Mouse (Mus musculus) lung, embryonic 15.5 days (tissue): Measurements from ENCODE around the gene Serinc4. TPM values are rescaled to one million over a fixed set of nuclear protein-coding genes. Genes with fewer than 3 reads are reported as not detected.
A peak's percentile ranks its signal among the peaks of the same experiment; 100 is the strongest.
"Not testable (repeated sequence)": the region's sequence is repeated elsewhere in the genome, so short reads cannot be mapped to it uniquely, and the experiment has no call there.

Experiments used
- ATAC-seq: fragments of 200-750 bp; cut with Nextera tagmentation; 2 replicates; pipeline ENCODE4 v1.8.0; 2017; ENCODE audit warnings: moderate number of reproducible peaks, borderline replicate concordance; ENCODE audit not compliant: low FRiP score, low TSS enrichment; ENCODE audit errors: extremely low read depth
- H3K27ac ChIP-seq: fragments of 300-500 bp; sonication (generic); 2 replicates; pipeline ENCODE4 v1.5.1; 2015; ENCODE audit warnings: moderate library complexity, mild to moderate bottlenecking, inconsistent platforms
- H3K27me3 ChIP-seq: fragments of 300-500 bp; sonication (generic); 2 replicates; pipeline ENCODE4 v1.6.1; 2015; ENCODE audit warnings: inconsistent platforms
- H3K36me3 ChIP-seq: fragments of 300-500 bp; sonication (generic); 2 replicates; pipeline ENCODE4 v1.6.1; 2015; ENCODE audit warnings: inconsistent platforms
- H3K4me1 ChIP-seq: fragments of 300-500 bp; sonication (generic); 2 replicates; pipeline ENCODE4 v1.6.1; 2015; ENCODE audit warnings: inconsistent platforms
- H3K4me2 ChIP-seq: fragments of 300-500 bp; sonication (generic); 2 replicates; pipeline ENCODE4 v1.6.1; 2015; ENCODE audit warnings: inconsistent platforms, mild to moderate bottlenecking, moderate library complexity
- H3K4me3 ChIP-seq: fragments of 300-500 bp; sonication (generic); 2 replicates; pipeline ENCODE4 v1.5.1; 2015; ENCODE audit warnings: mild to moderate bottlenecking, inconsistent platforms
- H3K9ac ChIP-seq: fragments of 300-500 bp; sonication (generic); 2 replicates; pipeline ENCODE4 v1.6.1; 2015; ENCODE audit warnings: inconsistent platforms
- H3K9me3 ChIP-seq: fragments of 300-500 bp; sonication (generic); 2 replicates; pipeline ENCODE4 v1.6.1; 2016; ENCODE audit warnings: inconsistent platforms
- WGBS: fragments of 180-500 bp; shearing (Covaris S2); methylation state at CpG from one replicate; pipeline ENCODE4 v1.1.7; 2015; 5-methylcytosine and 5-hydroxymethylcytosine counted together
- polyA plus RNA-seq: library from polyadenylated mRNA; unstranded; fragments of >200 nt; fragmentation: Nextera tagmentation; extraction: Ambion mirVana; gene quantifications from 2 replicates; pipeline ENCODE4 v1.2.1, GENCODE M21; 2015

Serinc4 gene
- 0.07 and 0.20 TPM in 2 replicates for polyA plus RNA-seq

DNA sequence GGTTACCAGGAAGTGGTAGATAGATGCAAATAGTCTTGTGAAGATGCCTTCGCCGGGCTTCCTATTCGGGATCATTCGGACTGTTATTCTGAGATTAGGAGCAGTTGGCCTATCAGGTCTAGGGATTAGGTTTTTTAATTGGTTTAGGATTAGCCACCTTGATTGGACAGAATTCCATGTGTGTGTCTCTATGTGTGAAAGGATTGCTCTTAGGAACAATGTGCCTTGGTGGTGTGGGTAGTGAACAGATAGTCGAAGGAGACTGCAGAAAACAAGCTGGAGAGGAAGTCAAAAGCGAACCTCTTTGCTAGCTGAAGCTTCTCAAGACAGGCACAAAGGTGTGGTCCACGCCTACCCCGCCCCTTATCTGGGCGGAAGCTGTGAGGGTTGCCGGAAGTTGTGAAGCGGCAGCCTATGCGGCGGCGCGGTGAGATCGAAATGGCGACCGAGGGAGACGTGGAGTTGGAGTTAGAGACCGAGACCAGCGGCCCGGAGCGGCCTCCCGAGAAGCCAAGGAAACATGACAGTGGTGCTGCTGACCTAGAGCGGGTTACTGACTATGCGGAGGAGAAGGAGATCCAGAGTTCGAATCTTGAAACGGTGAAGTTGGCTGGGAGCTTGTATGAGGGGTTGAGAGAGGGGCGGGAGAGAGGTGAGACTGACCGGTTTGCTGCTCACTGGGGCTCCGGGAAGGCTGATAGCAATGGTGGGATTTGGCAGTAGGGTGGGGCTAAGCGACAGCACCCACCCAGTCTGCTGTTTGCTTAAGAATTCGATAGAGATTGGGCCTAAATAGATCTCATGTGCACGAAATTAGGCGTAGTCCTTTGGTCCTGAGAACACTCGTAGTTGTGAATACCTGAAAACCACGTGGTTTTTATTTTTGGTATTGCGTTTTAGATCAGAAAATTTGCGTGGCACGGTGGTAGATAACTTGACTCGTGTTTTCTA, at the start of gene Serinc4:
Gene Serinc4, minus strand, starts transcription at position 90 of the 951 bp plus-strand sequence.
- peak; percentile 89 for ATAC-seq
- peaks cover 36% of the 10 kb centered on the region for H3K36me3 ChIP-seq
- H3K27me3 ChIP-seq: no peaks in the 10 kb centered on the region
- H3K4me3 ChIP-seq: peak within 1 kb of the TSS; percentile 64
- H3K9ac ChIP-seq: peak within 1 kb of the TSS; percentile 60
- peaks cover 20% of the 10 kb centered on the region for H3K4me1 ChIP-seq
- no peaks in the 10 kb centered on the region for H3K9me3 ChIP-seq
- H3K27ac ChIP-seq: peak within 1 kb of the TSS; percentile 65
- H3K4me2 ChIP-seq: peak within 1 kb of the TSS; percentile 61
- WGBS: 3% methylated on average over 41 of the region's 41 CpGs

DNA sequence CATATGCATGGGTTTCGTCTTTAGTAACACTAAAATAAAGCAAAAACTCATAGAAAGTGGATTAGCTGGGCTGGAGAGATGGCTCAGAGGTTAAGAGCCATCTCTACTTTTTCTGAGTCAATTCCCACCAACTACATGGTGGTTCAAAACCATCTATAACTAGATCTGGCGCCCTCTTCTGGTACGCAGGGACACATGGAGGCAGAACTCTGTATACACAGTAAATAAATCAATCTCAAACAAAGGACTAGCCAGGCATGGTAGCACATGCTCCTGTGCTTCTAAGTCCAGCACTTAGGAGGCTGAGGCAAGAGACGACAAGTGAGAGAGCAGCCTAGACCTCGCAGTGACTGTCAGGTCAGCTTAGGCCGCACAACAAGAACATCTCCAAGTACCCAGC, 45.0 kb upstream of the Serinc4 start:
- H3K4me3 ChIP-seq, ATAC-seq, H3K36me3 ChIP-seq, H3K27me3 ChIP-seq, H3K4me2 ChIP-seq, H3K4me1 ChIP-seq, H3K9ac ChIP-seq, H3K27ac ChIP-seq, H3K9me3 ChIP-seq: not testable (repeated sequence)
- 57% methylated on average over 1 of the region's 6 CpGs for WGBS

DNA sequence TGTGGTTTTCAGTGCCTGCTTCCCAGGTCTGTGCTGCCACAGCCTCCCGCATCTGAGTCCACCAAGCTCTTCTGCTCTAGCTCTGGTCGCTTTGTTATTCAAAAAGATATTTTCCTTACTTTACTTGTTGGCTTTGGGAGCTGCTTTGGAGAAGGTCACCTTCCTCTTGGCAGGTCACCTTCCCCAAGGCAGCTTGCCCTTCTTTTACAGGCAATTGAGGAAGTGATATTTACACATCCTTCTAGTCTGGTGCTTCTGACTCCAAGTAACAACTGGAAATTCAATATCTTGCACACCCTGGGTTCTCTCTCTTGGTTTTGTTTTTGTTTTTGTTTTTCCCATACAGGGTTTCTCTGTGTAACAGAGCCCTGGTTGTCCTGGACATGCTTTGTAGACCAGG, 27.8 kb upstream of the Serinc4 start:
- H3K4me1 ChIP-seq, ATAC-seq, H3K4me2 ChIP-seq, H3K27me3 ChIP-seq, H3K9me3 ChIP-seq, H3K36me3 ChIP-seq, H3K27ac ChIP-seq, H3K4me3 ChIP-seq, H3K9ac ChIP-seq: not testable (repeated sequence)
- WGBS: 85% methylated on average over 2 of the region's 2 CpGs

DNA sequence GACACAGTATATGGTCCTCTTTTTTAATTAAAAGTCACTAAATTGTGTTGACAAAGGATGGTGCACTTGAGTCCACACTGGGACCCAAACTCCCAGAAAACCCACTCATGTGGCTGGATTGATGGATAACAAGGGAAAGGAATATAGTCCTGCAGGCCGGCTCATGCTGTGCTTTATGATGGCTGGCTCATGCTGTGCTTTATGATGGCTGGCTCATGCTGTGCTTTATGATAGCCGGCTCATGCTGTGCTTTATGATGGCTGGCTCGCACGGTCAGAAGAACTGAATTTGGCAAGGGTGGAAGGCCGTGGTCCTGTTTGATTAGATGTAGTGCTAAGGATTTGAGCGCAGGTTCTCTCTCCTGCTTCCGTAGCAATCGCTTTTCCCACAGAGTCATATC, 27.0 kb upstream of the Serinc4 start:
- no peaks in the 10 kb centered on the region for H3K9me3 ChIP-seq
- no peak overlapping the region for H3K4me2 ChIP-seq
- no peaks in the 10 kb centered on the region for H3K4me1 ChIP-seq
- no peaks in the 10 kb centered on the region for H3K27me3 ChIP-seq
- H3K9ac ChIP-seq: no peak overlapping the region
- WGBS: 73% methylated on average over 8 of the region's 8 CpGs
- ATAC-seq: no peak
- no peak overlapping the region for H3K27ac ChIP-seq
- no peak overlapping the region for H3K4me3 ChIP-seq
- no peaks in the 10 kb centered on the region for H3K36me3 ChIP-seq

DNA sequence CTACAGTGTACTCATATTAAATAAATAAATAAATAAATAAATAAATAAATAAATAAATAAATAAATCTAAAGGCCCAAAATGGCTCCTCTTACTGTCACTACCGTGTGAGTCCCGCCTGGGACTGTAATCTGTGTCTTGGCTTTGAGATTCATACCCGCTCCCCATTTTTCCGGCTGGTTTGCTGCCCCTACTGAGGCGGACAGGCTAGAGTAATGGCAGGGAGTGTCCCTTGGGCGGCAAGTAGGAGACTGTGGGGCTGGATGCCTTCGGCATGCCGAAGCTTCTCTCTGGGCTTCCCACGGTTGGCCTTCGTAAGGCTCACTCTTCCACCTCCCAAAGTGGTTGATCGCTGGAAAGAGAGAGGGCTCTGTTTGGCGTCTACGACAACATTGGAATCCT, 24.3 kb upstream of the Serinc4 start:
- H3K4me3 ChIP-seq, H3K9me3 ChIP-seq, H3K4me1 ChIP-seq, H3K27me3 ChIP-seq, H3K4me2 ChIP-seq, H3K36me3 ChIP-seq, ATAC-seq, H3K9ac ChIP-seq, H3K27ac ChIP-seq: not testable (repeated sequence)
- WGBS: 82% methylated on average over 13 of the region's 13 CpGs

DNA sequence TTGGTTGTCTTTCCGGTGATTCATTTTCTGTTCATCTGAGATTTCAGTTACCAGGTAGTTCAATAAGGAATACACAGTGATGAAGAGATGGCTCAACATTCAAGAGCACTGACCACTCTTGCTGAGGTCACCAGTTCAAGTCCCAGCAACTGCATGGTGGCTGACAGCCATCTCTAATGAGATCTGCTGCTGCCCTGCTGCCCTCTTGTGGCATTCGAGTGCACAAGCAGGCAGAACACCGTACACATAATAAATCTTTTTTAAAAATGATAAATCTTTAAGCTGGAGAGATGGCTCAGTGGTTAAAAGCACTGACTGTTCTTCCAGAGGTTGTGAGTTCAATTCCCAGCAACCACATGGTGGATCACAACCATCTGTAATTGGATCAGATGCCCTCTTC, 23.9 kb upstream of the Serinc4 start:
- no peak overlapping the region for H3K27ac ChIP-seq
- H3K4me3 ChIP-seq: no peak overlapping the region
- H3K27me3 ChIP-seq: no peaks in the 10 kb centered on the region
- H3K4me2 ChIP-seq: no peak overlapping the region
- ATAC-seq: no peak
- H3K4me1 ChIP-seq: no peaks in the 10 kb centered on the region
- 51% methylated on average over 3 of the region's 3 CpGs for WGBS
- no peaks in the 10 kb centered on the region for H3K36me3 ChIP-seq
- H3K9me3 ChIP-seq: no peaks in the 10 kb centered on the region
- no peak overlapping the region for H3K9ac ChIP-seq

DNA sequence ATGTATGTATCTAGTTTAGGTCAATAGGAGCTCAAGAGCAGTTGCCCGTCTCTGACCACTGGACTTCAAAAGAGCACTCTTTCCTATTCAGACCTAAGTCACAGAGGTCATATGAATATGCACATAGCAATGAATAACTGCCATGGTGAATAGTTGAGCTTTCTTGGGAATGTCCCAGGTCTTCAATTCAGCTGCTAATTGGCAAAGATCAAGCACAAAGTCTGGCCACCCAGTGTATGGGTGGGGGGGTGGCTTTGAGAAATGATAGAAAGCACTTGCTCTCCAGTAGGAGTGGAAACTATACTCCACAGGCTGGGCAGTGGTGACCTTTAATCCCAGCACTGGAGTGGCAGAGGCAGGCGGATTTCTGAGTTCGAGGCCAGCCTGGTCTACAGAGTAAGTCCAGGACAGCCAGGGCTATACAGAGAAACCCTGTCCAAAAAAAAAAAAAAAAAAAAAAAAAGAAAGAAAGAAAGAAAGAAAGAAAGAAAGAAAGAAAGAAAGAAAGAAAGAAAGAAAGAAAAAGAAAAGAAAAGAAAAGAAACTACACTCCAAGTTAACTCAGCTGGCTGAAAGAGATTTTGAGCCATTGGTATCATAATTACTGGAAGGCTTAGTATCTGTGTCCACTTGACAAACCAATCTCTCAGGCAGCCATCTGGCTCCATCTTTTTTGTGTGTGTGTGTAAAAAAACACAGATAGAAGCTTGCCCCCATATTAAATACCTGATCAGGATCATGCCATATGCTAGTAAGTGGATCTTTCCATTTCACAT, 21.1 kb upstream of the Serinc4 start:
- Histone ChIP-seq H3K27ac (no peak overlapping the region), H3K4me2 (no peak overlapping the region), H3K27me3 (no peaks in the 10 kb centered on the region), H3K36me3 (no peaks in the 10 kb centered on the region), H3K4me3 (no peak overlapping the region), H3K4me1 (0 out of 2 replicates have a peak, but pooled peaks cover 3% of the 10 kb centered on the region), H3K9ac (no peak overlapping the region), H3K9me3 (no peaks in the 10 kb centered on the region)
- 76% methylated on average over 3 of the region's 3 CpGs for WGBS
- ATAC-seq: no peak

DNA sequence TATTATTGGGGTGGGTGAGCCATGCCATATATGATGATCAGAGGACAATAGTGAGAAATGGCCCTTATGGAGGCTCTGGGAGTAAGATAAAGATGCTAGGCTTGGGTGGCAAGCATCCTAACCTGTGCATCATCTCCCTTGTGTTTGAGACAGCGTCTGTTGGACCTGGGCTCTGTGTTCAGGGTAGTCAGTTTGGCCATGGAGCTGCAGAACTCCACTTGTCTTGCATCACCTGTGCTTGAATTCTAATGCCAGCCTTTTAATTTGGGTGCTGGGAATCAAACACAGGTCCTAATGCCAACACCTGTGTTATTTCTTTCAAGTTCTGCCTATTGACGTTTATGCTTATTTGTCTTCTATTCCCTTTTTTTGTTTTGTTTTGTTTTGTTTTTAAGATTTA, 18.7 kb upstream of the Serinc4 start:
- WGBS: 89% methylated on average over 2 of the region's 2 CpGs

DNA sequence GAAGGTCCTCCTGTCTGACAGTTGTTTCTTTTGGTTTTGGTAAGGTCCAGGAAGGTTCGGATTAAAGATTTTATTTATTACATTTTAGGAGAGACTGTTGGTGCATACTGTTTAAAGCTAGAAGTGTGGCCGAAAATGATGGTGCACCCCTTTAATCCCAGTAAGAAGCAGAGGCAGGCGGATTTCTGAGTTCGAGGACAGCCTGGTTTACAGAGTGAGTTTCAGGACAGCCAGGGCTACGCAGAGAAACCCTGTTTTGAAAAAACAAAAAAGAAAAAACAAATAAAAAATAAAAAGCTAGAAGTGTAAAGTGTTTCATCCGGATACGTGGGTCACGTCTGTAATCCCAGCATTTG, 17.6 kb upstream of the Serinc4 start:
- ATAC-seq: peak; percentile 19; the same call in 1 of the 2 replicates
- peak overlapping the region; percentile 53; the same call in 1 of the 2 replicates for H3K27ac ChIP-seq
- H3K36me3 ChIP-seq: no peaks in the 10 kb centered on the region
- H3K4me2 ChIP-seq: peak overlapping the region; percentile 69
- no peaks in the 10 kb centered on the region for H3K27me3 ChIP-seq
- H3K4me3 ChIP-seq: peak overlapping the region; percentile 70
- H3K9me3 ChIP-seq: no peaks in the 10 kb centered on the region
- WGBS: 20% methylated on average over 8 of the region's 8 CpGs
- H3K4me1 ChIP-seq: 0 out of 2 replicates have a peak, but pooled peaks cover 3% of the 10 kb centered on the region
- H3K9ac ChIP-seq: peak overlapping the region; percentile 66; the same call in 1 of the 2 replicates

More for the DNA sequence above, 18.7 kb upstream of the Serinc4 start:
- not testable (repeated sequence) for H3K9ac ChIP-seq, H3K27ac ChIP-seq, H3K4me3 ChIP-seq, H3K4me1 ChIP-seq, H3K27me3 ChIP-seq, H3K36me3 ChIP-seq, H3K4me2 ChIP-seq, ATAC-seq, H3K9me3 ChIP-seq

DNA sequence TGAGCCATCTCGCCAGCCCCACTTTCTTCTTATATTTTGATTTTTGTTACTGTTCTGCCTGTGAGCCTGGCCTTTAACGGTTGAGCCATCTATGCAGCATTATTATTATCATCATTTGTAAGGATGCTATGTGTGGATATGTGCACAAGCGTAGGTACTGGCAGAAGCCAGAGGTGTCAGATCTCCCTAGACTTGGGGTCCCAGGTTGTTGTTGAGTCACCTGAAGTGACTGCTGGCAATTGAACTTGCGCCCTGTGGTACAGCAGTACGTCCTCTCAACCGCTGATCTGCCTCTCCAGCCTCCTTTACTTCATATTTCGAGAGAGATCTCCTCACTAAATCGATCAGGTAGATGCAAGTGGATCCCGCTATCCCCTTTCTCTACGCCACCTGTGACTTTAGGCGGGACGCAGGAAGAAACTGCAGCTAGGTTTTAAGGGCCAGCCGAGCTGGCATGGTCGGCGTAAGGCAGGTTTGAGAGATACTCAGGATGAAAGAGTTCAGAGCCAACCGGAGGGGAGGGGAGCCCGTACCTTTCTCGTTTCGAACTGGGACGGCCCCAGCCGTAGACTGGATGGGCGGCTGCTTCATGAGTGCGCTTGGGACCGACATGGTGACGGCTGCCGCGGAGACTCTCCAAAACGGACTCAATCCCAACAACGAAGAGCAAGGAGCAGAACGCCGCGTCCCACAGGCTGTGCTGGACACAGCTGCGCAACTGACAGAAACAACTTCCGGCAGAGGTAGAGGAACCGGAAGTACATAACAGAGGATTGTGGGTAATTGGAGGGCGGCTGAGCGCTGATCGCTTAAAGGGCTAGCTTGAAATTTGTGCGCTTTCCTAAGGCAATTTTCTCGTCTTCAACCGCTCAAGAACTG, 17.0 kb upstream of the Serinc4 start, which contains the start of gene Mfap1b:
Gene Mfap1b, minus strand, starts transcription at position 767 of the 879 bp plus-strand sequence.
- not testable (repeated sequence) for H3K36me3 ChIP-seq, H3K4me1 ChIP-seq, H3K9me3 ChIP-seq, H3K27me3 ChIP-seq
- peak; percentile 94 for ATAC-seq
- Histone ChIP-seq H3K27ac (peak within 1 kb of the TSS; percentile 53; the same call in 1 of the 2 replicates), H3K4me3 (peak within 1 kb of the TSS; percentile 70), H3K4me2 (peak within 1 kb of the TSS; percentile 69), H3K9ac (peak within 1 kb of the TSS; percentile 66)
- WGBS: 4% methylated on average over 41 of the region's 41 CpGs

DNA sequence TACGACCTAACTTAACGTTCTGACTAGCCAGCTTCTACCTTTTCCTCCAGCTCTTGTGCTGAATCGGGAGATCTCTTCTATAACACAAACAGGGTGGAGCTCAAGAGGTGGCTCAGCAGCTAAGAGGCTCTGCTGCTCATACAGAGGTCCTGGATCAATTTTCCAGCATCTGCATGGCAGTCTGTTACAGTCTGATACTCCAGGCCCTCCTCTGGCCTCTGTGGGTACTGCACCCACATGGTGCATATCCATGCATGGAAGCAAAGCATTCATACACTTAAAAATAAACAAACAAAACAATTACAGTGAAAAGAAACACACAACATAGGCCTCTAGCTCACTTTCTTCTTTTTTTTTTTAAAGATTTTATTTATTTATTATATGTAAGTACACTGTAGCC, 16.2 kb upstream of the Serinc4 start:
- not testable (repeated sequence) for H3K9ac ChIP-seq, H3K27ac ChIP-seq, H3K4me3 ChIP-seq, H3K9me3 ChIP-seq, ATAC-seq, H3K36me3 ChIP-seq, H3K4me1 ChIP-seq, H3K27me3 ChIP-seq
- WGBS: 92% methylated on average over 3 of the region's 3 CpGs
- peak overlapping the region; percentile 69; the same call in 1 of the 2 replicates for H3K4me2 ChIP-seq
